Mouse (Mus musculus): Measurements from ENCODE around the gene Rhbdl1. TPM values are rescaled to one million over a fixed set of nuclear protein-coding genes. Genes with fewer than 3 reads are reported as not detected.

The Rhbdl1 gene
- polyA plus RNA-seq (2012; rRNA removed): 1.1 and 1.3 TPM in 2 replicates

DNA sequence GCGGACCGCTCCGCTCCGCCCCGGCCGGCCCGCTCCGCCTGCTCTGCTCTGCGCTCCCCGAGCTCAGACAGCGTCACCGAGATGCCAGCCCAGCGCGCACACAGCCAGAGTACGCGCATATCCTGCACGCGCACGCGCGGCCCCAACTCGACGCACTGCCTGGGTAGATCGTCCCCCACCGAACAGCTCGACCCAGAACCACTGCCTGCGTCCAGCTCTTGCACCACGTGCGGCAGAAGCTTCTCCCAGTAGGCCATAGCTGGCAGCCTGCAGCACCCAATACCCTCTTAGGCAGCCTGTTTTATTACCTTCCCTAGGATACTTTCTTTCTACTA is at the start of gene Rhbdl1:
Gene Rhbdl1, minus strand, starts transcription at position 220 of the 335 bp plus-strand sequence.

DNA sequence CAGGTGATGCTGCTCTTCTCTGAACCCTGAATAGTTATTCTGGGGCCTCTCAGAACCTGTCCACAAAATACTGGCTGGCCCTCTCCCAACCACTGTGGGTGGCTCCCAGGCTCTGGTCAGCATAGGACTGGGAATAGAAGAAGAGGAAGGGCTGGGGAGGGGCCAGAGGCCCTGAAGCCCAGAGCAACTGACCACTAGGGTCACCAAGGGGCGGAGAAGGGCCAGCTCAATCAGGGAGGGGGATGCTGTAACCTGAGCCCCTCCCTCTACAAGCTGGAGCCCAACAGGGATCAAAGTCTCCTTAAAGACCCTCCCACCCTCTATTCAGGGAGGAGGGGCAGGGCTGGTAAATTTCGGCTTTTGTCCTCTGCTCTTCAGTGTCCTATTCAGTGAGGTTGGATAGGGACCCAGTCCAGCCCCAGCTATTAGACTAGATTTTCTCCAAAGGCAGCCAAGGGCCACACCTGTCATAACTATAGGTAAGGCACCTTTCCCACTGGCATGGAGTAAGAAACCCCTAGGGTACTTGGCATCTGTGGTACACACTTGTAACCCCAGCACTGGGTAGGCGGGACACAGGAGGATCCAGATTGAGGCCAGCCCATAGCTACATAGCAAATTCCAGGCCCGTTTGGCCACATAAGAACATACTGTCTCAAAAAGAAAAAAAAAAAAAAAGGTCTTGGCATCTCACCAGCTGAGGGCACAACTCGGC is 43.3 kb upstream of the Rhbdl1 start, which contains the start of gene Wfikkn1:
Gene Wfikkn1, minus strand, starts transcription at position 663 of the 715 bp plus-strand sequence.

DNA sequence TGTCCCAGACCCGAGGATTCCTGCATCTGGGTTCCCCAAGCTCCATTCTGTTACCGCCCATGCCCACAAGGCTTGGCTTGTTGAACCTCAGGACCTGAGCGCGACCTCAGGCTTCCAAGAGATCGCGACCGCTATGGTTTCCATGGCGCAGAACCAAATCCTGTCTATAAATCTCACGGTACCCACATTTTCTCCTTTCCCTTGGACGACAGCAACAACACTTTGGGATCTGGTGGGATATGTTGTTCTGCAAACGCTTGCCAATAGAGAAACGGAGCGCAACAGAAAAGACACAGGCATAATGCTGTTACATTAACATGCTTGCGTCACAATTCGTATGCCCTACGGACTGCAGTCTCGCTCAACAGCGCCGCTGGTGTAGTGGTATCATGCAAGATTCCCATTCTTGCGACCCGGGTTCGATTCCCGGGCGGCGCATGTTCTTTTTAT is 37.7 kb upstream of the Rhbdl1 start, which contains the start of gene Mettl26:
Gene Mettl26, plus strand, starts transcription at position 354 of the 450 bp plus-strand sequence.

DNA sequence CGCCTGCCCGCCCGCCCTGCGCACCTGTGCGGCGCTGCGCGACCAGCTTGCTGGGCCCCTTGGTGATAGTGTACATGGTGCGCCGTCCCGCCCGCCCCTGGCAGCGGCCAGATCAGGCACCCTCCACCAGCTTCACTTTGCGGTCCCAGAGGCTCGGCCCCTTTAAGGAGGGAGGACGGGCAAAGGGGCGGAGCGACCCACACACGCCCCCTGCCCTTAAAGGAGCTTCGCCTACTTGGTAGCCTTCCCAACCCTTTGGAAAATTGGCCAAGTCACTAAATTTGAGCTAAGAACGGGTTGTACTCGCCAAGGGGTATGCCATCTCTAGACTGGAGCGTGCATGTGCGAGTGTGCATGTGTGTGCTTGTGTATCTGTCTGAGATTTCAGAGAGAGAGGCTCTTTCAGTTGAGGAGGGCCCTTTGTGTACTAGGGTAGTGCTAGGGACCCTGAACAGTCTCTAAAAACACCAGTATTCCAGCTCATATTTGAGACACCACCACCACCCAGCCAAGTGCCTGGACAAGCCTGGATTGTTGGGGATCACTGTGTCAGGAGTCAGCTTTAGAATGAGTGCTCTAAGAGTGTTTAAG is 31.6 kb upstream of the Rhbdl1 start, which contains the start of gene Mcrip2:
Gene Mcrip2, minus strand, starts transcription at position 164 of the 591 bp plus-strand sequence.

DNA sequence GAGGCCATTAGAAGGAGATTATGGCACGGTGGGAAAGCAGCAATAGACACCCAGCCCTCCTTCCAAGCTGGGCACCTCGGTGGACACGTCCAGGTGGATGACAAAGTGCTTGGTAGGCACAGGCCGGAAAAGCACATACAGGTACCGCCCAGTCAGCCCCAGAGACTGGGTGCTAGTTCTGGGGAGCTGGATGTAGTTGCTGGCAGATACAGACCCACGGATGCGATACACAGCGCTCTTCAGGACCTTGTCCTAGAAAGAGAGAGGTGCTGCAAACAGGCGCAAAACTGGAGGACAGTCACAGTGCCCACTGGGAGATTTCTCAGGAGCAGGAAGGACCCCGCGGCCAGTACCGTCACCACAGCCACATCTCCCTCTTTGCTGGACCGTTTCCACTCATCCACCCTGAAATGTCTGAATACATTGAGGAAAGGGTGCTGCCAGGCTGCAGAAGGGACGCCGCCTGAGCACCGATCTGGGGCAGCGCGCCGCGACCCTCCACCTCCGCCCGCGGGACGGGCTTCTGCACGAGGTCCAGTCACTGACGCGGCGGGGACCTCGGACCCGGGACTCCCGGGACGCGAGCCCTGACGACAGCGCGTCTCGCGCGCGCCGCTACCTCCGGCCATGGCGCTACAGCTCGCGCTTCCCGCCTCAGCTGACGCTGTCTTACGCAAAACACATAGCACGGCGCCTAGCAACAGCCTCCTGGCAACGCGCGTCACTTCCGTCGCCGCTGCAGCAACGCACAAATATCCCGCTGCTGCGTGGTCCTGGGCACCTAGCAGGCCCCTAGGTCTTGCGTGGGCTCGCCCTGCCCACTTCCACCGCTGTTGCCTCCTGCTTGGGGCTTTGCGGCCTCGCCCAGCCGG is 24.0 kb upstream of the Rhbdl1 start, which contains the start of gene Wdr90:
Gene Wdr90, minus strand, starts transcription at position 670 of the 872 bp plus-strand sequence.

DNA sequence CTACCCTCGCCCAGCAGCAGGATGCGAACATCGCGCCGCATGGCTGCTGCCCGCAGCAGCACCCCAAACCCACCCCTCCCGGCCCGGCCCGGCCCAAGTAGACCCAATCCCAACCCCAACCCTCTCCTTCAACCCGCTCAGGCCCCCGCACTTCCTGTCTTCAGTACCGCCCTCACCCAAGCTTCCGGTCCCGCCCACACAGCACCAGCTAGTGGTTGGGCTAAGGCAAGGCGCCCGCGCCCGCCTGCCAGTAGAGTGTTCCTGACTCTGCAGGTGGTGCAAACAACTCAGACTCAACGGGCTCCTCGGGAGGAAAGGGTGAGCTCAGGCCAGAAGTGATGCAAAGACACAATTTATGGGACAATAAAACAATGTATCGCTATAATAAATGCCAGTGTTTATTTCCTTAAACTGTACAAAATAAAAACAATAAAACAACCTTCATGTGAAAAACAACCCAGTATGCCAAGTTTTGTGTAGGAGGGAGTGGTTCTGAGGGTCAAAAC is 7.4 kb upstream of the Rhbdl1 start, which contains the start of gene Rhot2:
Gene Rhot2, minus strand, starts transcription at position 456 of the 506 bp plus-strand sequence.

DNA sequence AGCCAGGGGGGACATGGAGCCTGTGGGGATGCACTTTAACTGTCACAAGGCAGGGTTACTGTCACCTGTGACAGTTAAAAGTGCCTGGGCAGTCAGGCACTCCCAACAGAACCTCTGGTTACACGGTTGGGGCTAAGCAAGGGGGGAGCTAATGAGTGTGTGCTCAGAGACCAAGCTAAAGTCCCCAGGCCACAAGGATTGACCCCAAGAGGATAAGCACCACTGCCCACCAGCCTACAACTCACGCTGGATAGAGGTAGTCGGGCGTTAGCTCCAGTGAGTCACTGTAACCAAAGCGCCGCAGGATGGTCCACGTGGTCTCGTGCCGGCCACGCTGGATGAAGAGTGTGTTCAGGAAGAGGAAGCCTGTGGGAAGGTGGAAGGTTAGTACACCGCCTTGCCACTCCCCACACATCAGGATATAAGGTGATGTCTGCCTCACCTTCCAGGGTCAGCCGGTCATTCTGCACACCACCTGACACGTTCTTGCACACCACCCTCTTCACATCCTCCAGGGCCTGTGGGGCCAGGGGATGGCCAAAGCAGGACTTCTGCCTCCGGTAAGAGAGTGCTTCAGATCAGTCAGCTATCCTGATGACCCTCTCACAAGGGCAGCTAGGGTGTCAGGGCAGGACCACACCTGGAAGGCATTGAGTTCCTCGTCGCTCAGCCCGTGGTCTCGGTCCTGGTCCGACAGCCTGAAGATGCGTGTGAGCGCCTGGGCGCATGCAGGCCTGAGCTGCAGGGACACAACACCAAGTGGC is 4.2 kb upstream of the Rhbdl1 start, which contains the start of gene Gm20683:
Gene Gm20683, minus strand, starts transcription at position 647 of the 764 bp plus-strand sequence.

DNA sequence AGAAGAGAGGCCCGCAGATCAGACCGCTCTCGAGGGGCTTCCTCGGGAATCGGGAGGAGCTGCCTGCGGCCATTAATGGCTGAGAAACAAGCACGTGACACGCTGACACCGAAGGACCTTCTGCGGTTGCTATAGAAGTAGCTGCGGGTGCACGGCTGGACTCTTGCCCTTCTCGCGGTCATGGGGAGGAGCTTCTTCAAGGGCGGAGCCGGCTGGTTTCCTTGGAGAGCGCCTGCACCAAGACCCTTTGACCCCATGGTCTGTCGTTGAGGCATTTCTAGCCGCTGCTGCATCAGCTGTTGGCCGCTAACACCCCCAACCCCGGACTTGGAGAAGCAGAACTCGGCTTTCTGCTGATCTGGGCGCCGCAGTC is 3.8 kb downstream of the Rhbdl1 start, which contains the start of gene Stub1:
Gene Stub1, minus strand, starts transcription at position 114 of the 373 bp plus-strand sequence.

DNA sequence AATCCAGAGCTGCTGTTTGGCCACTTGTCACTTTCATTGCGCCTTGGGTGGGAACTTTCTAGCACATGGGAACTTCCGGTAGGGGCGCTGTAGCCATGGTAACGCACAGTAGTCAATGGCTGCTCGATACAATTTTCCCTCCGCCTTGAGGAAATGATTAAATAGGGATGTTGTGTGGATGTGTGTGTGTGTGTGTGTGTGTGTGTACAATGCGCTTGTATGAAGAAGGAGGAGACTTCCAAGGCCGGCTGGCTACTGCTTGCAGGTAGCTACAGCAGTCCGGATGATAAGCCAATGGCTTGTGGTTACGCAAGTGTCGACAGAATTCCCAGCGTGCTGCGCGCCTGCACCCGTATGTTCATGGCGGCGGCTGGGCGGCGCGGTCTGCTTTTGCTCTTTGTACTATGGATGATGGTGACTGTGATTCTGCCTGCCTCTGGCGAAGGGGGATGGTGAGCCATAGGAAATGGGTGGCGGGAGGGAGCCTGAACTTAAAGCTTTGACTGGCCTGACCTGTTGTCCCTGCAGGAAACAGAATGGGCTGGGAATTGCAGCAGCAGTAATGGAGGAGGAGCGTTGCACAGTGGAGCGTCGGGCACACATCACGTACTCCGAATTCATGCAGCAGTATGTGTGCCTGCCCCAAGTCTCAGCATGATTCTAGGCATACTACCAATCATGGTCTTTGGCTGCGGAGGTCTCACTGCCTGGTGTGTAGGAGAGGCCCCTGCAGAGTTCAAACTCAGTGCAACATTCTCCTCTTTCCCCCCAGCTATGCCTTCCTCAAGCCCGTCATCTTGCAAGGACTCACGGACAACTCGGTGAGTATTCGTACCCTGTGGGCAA is 8.2 kb downstream of the Rhbdl1 start, which contains the start of gene Jmjd8:
Gene Jmjd8, plus strand, starts transcription at position 156 of the 846 bp plus-strand sequence.

DNA sequence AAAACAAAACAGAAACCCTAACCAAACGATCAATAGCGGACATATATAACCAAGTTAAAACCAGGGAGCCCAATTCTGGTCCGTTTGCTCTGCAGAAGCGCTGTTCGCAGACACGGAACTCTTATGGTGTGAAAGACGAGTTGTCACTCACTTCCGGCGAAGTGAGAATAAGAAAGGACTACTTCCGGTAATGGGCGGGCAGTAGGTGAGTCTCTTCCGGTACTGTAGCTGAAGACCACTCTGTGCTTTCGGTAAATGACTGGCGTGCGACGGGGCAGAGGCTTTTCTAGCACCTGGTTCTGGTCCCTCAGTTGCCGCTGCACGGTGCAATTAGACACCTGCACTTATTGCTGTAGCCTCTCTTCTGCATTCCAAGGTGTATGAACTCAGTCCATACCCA is 13.6 kb downstream of the Rhbdl1 start, which contains the start of gene Wdr24:
Gene Wdr24, plus strand, starts transcription at position 176 of the 400 bp plus-strand sequence.

DNA sequence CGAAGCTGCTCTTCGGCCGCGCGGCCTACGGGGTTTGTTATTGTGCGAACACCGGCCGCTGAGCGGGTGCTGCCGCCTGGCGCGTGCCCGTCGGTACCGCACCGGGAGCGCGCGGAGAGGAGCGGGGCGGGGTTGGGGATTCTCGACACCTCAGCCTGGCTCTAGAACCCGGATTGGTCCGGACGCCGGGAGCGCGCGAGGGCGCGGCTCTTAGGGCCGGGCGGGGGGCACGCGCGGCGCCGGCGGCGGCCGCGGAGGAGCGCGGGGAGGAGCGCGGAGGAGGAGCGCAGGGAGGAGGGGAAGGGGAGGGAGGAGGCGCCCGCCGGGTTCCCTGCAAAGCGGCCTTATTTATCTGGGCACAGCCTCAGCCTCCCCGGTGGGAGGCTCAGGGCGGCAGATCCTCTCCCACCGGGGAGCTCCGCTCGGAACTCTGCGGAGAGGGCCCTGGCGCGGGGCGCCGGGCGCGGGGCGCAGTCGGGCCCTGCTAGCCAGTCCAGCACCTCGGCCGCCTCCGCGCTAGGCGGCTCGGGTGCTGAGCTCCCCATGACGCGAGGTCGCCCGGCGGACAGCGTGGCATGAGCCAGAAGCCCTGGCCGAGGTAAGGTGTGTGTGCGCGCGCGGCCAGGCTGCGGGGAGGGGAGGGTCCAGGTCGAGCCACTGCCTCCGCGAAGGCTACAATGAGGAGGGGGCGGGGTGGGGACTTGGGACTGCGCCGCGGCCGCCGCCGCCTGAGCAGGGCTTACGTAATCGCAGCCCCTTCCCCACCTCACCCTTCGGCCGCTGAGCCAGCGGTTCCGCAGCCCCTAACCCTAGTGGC is 28.1 kb downstream of the Rhbdl1 start, which contains the start of gene Fbxl16:
Gene Fbxl16, plus strand, starts transcription at position 297 of the 817 bp plus-strand sequence.

DNA sequence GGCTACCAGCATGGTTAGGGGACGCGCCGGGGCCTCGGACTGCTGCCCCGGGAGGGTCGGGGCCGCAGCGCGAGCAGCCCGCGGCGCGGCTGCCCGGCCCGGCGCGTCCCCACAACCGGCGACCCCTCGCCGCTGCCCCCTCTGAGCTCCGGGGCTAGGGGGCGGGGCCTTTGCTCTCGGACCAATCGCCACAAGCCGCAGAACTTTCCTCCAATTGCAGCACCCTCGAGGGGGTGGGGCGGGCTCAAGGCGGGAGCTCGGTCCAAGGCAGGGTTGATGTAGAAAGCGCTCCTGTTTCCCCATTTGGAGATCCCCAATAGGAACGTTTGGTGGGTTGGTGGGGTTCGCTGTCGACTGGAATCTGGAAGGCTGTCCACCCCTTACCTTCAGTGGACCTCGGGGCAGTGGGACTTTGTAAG is 40.1 kb downstream of the Rhbdl1 start, which contains the start of gene Metrn:
Gene Metrn, minus strand, starts transcription at position 186 of the 419 bp plus-strand sequence.

DNA sequence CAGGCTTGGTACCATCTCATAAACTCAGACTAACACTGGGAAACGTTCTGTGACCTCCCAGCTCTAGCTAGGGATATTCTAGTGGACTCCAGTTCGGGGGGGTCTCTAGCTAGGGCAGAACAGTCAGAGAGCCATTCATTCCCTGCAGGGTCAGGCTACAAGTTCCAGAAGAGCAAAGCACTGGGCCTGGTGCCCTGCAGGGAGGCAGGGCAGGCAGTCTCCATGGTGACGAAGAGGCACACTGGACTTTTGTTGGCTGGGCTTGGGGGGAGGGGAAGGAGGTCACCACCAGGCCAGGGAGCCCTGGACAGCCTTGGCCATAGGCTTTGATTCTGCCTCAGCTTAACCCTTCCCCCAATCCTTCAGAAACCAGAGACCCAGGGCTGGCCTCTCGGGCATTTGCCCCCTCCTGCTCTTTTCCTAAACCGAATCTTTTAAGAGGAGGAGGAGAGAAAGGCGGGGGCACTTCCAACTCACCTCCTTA is 41.4 kb downstream of the Rhbdl1 start, which contains the start of gene AC134908.4:
Gene AC134908.4, minus strand, starts transcription at position 51 of the 484 bp plus-strand sequence.

DNA sequence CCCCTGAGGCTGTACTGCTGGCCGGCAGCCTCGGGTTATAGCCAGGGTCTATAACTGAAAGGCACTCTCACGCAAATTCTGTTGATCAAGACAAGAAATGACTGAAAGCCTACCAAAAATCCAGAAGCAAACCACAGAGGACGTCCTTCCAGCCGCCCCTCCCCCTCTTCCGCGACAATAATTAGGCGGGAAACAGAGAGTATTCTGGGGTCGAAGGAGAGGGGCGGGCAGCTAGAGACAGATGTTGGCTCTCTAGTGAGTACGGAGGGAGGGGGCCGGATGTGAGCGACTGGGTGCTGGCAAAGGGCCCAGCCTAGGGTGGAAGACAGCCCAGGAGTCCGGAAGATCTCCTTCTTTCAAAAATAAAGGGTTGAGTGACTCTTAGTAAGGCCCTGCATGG is 44.5 kb downstream of the Rhbdl1 start, which contains the start of gene Fam173a:
Gene Fam173a, minus strand, starts transcription at position 287 of the 400 bp plus-strand sequence.

DNA sequence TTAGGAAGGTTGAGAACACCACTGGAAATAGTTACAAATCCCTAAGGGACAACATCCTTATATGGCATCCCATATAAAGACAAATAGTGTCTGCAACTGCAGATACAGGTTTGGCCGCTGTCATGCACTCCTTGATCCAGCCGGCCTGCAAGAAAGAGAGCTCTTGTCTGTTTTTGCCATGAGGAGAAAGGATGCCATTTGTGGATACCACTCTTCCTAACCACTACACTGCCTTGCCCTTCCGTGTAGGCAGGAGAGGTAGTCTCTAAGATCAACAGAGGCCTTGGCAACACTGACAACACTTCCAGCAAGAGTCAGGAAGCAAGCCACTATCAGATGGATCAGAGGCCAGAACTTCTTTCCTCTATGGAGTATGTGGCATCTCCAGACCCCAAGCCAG is 50.8 kb downstream of the Rhbdl1 start, which contains the start of gene Ccdc78:
Gene Ccdc78, plus strand, starts transcription at position 301 of the 400 bp plus-strand sequence.

DNA sequence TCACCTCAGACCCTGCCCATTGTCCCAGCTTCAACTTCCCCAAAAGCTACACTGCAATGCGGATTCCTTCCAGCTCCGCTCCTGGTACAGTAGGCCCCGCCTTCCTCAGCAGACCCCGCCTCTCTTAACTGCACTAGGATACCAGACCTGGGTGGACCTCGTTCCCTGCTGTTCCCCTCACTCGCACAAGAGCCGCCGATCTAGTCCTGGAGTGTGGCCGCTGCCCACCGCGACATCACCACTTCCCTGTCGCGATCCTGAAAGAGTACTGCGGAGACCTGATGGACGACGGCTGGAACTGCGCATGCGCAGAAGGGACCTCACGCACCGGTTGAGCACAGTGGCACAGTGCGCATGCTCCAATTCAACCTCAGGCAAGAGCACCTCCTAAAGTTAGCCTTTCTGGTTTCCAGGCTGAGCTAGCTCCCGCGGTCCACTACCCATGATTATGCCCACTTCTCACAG is 51.8 kb downstream of the Rhbdl1 start, which contains the start of gene Haghl:
Gene Haghl, minus strand, starts transcription at position 393 of the 465 bp plus-strand sequence.

